Mouse (Mus musculus) lung, adult 10 weeks (tissue): ENCODE measurements around the gene Gcc1. TPM values are rescaled to one million over a fixed set of nuclear protein-coding genes. Genes with fewer than 3 reads are reported as not detected.

ENCODE experiments used
- polyA plus RNA-seq: library from polyadenylated mRNA; stranded (reverse); fragments of 350-450 nt; fragmentation: Illumina TruSeq; extraction: RNeasy Lipid Tissue Mini Kit (QIAGEN cat#74804); gene quantifications from one replicate; pipeline ENCODE4 v1.2.3, GENCODE M21; 2014; ENCODE audit warnings: low read depth, low replicate concordance; ENCODE audit not compliant: insufficient read depth

Gene Gcc1
- 7.5 TPM for polyA plus RNA-seq

DNA sequence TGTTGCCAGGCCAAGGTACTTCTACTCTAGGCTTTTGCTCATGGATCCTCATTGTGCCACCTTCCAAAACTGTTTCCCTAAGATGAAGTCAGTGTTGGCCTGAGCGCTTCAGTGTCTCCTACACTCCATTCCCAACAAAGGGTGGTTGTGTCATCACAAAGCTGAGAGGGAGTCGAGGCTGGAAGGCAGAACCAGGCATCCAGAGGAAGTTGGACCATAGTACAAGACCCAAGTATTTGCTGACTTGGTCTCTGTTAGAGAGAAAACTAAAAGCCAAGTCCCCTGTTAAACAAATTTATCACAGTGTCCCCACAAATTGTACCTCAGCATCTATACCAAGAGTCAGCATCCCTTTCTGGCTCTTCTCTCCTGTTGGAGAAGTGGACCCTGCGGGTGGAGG lies at the start of gene Gcc1:
Gene Gcc1 (minus strand): TSS at position 101 of the 400 bp plus-strand sequence.

DNA sequence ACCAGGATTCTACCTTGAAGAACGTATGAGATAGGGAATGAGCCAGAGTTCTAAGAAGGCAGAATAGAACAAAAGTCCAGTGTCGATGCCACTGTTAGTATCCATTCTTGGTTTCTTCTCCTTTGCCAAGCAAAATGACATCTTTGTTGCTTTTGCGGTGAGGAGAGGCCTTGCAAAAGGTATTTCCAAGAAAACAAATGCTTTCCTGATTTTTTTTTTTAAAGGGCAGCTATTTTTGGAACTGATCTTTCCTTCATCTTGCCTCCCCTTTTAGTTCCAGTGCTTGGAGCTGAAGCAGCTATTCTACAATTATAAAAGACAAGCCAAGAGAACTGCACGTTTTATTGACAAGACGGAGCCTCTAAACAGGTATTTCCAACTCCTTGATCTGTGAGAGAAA lies 46.6 kb upstream of the Gcc1 start, which contains the start of gene Snd1:
Gene Snd1 (plus strand): TSS at position 301 of the 400 bp plus-strand sequence.

DNA sequence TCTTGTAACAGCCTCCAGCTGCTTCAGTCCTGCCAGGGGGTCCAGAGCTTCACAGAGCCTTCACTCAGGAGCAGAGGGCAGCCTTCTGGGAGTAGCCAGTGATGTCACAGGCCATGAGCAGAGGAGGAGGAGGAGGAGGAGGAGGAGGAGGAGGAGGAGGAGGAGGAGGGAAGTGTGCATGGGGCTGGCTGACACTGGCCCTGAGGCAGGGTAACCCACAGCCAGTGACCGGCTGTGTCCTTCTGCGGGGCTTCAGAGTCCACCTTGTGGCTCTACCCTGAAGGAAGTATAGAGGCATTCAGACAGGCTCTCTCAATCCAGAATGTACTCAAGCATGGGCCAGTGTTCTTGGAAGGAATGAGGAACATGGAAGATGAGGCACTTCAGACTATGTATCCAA lies 21.1 kb upstream of the Gcc1 start, which contains the start of gene Pax4:
Gene Pax4 (minus strand): TSS at position 101 of the 400 bp plus-strand sequence.

DNA sequence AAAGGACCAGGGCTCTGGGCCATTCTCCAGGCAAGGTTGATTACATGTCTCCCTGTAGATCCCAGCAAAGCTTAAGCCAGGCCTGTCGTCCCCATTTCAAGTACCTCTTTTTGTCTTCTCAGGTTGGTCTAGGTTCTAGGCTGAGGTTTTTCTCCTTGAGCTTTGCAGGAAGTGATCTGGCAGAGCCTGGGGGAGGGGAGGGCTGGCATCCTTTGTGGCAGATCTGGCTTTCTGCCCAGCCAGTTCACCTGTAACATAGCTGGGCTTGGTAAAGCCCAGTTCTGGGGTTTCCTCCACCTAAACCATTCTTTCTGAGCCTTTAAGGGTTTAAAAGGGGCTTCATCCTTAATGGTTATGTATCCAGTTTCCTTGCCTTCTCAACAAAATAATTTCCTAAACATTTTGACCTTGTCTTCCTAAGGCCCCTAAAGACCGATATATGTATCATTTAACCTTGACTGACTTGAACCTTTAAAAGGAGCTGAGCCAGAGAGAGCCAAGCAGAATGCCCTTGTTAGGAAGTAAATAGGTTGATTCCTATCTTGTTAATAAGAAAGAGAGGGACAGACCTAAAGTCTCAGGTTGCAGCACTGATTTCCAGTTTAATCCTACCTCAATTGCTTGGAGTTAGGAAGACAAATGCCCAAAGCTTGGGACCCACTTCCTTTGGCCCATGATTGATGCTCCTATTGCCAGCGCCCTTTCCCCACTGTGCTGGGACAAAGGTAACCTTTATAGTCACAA lies 922 bp downstream of the Gcc1 start, which contains the start of gene Fscn3:
Gene Fscn3 (plus strand): TSS at position 694 of the 744 bp plus-strand sequence.

DNA sequence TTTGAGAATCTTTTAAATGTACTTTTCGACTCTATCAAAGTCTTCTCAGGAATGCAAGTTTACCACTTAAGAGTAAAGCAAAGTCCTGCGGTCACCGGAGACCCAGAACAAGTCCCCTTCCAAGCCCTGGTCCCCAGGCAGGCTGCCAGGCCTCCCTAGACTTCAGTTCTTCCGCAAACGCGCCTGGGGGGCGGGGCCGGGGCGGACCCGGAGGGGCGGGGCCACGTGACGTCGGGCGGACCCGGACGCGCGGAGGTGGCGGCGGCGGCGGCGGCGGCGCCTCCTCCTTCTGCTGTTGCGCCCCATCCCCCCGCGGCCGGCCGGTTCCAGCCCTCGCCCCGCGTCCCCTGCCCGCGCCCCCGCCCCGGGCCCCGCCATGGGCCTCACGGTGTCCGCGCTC lies 4.9 kb downstream of the Gcc1 start, which contains the start of gene Arf5:
Gene Arf5 (plus strand): TSS at position 248 of the 400 bp plus-strand sequence.

DNA sequence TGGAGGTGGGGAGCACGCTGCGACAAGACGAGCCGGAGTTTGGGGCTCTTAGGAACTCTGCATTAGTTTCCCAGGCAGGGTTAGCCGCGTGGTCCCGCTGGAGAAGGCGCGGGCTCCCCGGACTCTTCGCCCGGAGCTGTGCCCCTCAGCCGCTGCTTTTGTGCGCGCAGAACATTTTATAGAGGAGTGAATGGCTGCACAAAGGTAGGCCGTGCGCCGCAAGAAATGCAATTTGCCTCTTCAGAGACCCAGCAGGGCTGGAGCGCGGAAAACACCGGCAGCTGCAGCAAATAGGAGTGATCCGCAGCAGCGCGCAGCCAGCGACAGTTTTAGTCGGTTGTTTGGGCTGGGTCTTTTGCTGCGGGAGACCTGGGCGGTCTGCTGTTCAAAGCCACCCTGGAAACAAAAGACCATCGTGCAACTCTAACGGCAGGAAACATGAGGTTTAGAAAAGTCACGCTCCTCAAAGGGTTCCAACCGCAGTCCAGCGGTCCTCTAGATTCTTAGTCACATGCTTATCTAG lies 30.4 kb downstream of the Gcc1 start, which contains the start of gene Zfp800:
Gene Zfp800 (minus strand): TSS at position 325 of the 523 bp plus-strand sequence.

Other genes starting within 250 kb of the Gcc1 start
- gene Zfp800, start 30.4 kb downstream of the Gcc1 start, polyA plus RNA-seq, result 3.8 TPM
- gene Arf5, start 4.8 kb downstream of the Gcc1 start, polyA plus RNA-seq, result 170 TPM
- not detected for gene Fscn3, start 601 bp downstream of the Gcc1 start, polyA plus RNA-seq
- not detected for gene Pax4, start 21.0 kb upstream of the Gcc1 start, polyA plus RNA-seq
- 45.1 TPM for gene Snd1, start 46.7 kb upstream of the Gcc1 start, polyA plus RNA-seq